Mouse (Mus musculus): ENCODE data around the gene Gm3755. TPM values are rescaled to one million over a fixed set of nuclear protein-coding genes. Genes with fewer than 3 reads are reported as not detected.
"Not testable (repeated sequence)": the region's sequence is repeated elsewhere in the genome, so short reads cannot be mapped to it uniquely, and the experiment has no call there.

The Gm3755 gene
- not detected in 2 replicates for polyA plus RNA-seq (2015; fragmentation: Nextera tagmentation; extraction: Ambion mirVana)

DNA sequence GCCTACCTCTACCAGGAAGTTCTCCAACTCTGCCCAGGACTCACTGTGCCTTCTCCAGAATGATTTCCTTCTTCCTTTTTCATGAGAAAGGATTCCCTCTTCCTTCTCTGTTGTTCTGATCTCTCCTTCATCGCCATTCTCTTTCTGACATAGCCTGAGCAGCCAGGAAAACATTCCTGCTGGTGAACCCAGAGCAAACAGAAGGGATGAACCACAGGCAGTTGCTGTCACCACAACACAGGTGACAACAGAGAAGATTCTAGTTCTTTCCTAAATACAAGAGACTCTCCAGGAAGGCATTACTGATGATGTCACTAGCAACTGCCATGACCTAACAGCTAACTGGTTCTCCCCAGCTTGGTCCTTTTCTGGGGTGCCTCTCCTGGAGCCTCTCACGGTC is at the start of gene Gm3755:
TSS of gene Gm3755 (minus strand) at position 101 of the 400 bp plus-strand sequence.
- not testable (repeated sequence) for H3K27me3 ChIP-seq; H3K9ac ChIP-seq; H3K36me3 ChIP-seq; H3K4me1 ChIP-seq; H3K4me2 ChIP-seq; H3K27ac ChIP-seq; H3K9me3 ChIP-seq (replicated peaks); H3K4me3 ChIP-seq (replicated peaks); ATAC-seq (replicated peaks; ENCODE audit: low FRiP score)
- no CpG with 5 or more reads among the region's 2 CpGs for WGBS

GRCm38 (mm10) chr14:7488731-7489130 is 38.0 kb upstream of the Gm3755 start:
- H3K9ac ChIP-seq; ATAC-seq (replicated peaks; ENCODE audit: low FRiP score); H3K27me3 ChIP-seq; H3K27ac ChIP-seq; H3K9me3 ChIP-seq (replicated peaks); H3K4me1 ChIP-seq; H3K36me3 ChIP-seq: not testable (repeated sequence)
- Histone ChIP-seq H3K4me2 (peak overlapping the region; percentile 62), H3K4me3 (replicated peaks) (peak overlapping the region; percentile 37)
- WGBS: under 1% methylated on average over 15 of the region's 18 CpGs

- H3K9me3 ChIP-seq (replicated peaks); H3K4me3 ChIP-seq (replicated peaks); H3K27ac ChIP-seq; H3K27me3 ChIP-seq; H3K4me1 ChIP-seq; H3K36me3 ChIP-seq; H3K9ac ChIP-seq; H3K4me2 ChIP-seq; ATAC-seq (replicated peaks; ENCODE audit: low FRiP score): not testable (repeated sequence)
- 90% methylated on average over 1 of the region's 3 CpGs for WGBS
Observed at GRCm38 (mm10) chr14:7483662-7484061, 32.9 kb upstream of the Gm3755 start, which contains the start of gene Gm3752. TSS of gene Gm3752 (minus strand) at chr14:7483762.

- not testable (repeated sequence) for ATAC-seq (replicated peaks; ENCODE audit: low FRiP score); H3K9ac ChIP-seq; H3K4me3 ChIP-seq (replicated peaks); H3K27me3 ChIP-seq; H3K27ac ChIP-seq; H3K4me1 ChIP-seq; H3K4me2 ChIP-seq; H3K36me3 ChIP-seq; H3K9me3 ChIP-seq (replicated peaks)
- 56% methylated on average over 2 of the region's 2 CpGs for WGBS
Observed at GRCm38 (mm10) chr14:7422496-7422895, 28.2 kb downstream of the Gm3755 start.

Other genes starting within 250 kb of the Gm3755 start
- gene Gm3727, start 186.2 kb downstream of the Gm3755 start, polyA plus RNA-seq (2015; fragmentation: Nextera tagmentation; extraction: Ambion mirVana): not detected in 2 replicates
- 0.37 and 0.57 TPM in 2 replicates for gene Gm3739, start 135.9 kb downstream of the Gm3755 start, polyA plus RNA-seq (2015; fragmentation: Nextera tagmentation; extraction: Ambion mirVana)
- gene Gm5797, start 118.5 kb downstream of the Gm3755 start, polyA plus RNA-seq (2015; fragmentation: Nextera tagmentation; extraction: Ambion mirVana): not detected in 2 replicates
- not detected in 2 replicates for gene Gm8374, start 85.8 kb downstream of the Gm3755 start, polyA plus RNA-seq (2015; fragmentation: Nextera tagmentation; extraction: Ambion mirVana)
- gene Gm3752, start 32.8 kb upstream of the Gm3755 start, polyA plus RNA-seq (2015; fragmentation: Nextera tagmentation; extraction: Ambion mirVana): 0.44 TPM in 1 of 2 replicates, not detected in the other
- gene Gm3558, start 117.6 kb upstream of the Gm3755 start, polyA plus RNA-seq (2015; fragmentation: Nextera tagmentation; extraction: Ambion mirVana): 0.10 and 0.32 TPM in 2 replicates
- not detected in 2 replicates for gene Gm10338, start 144.7 kb upstream of the Gm3755 start, polyA plus RNA-seq (2015; fragmentation: Nextera tagmentation; extraction: Ambion mirVana)
- not detected in 2 replicates for gene Gm10128, start 193.1 kb upstream of the Gm3755 start, polyA plus RNA-seq (2015; fragmentation: Nextera tagmentation; extraction: Ambion mirVana)

Data from kidney, embryonic 15.5 days (tissue).